Mouse (Mus musculus) heart, adult 2 months (tissue): Measurements from ENCODE around the gene Olfr1053. TPM values are rescaled to one million over a fixed set of nuclear protein-coding genes. Genes with fewer than 3 reads are reported as not detected.
"Not testable (repeated sequence)": the region's sequence is repeated elsewhere in the genome, so short reads cannot be mapped to it uniquely, and the experiment has no call there.

Experiments
- DNase-seq, 2 experiments: peaks; one replicate each; pipeline ENCODE4 v3.0.0; 2021
- H3K27ac ChIP-seq: fragments of 200-600 bp; 2 replicates; pipeline ENCODE4 v1.8.1; 2022
- H3K27me3 ChIP-seq: fragments of 200-500 bp; 2 replicates; pipeline ENCODE4 v1.6.1; 2012; ENCODE audit warnings: mild to moderate bottlenecking, low read length, inconsistent platforms, mixed read lengths; ENCODE audit not compliant: control insufficient read depth, insufficient read depth
- H3K36me3 ChIP-seq: fragments of 200-500 bp; 2 replicates; pipeline ENCODE4 v1.6.1; 2012; ENCODE audit warnings: low read length, inconsistent platforms; ENCODE audit not compliant: control insufficient read depth, insufficient read depth
- H3K4me1 ChIP-seq: fragments of 200-500 bp; 2 replicates; pipeline ENCODE4 v1.6.1; 2011; ENCODE audit warnings: low read length; ENCODE audit not compliant: control insufficient read depth, insufficient read depth
- H3K4me3 ChIP-seq: fragments of 200-600 bp; 2 replicates; pipeline ENCODE4 v1.8.1; 2022
- H3K79me2 ChIP-seq: fragments of 200-500 bp; replicated peaks from 2 replicates; pipeline ENCODE4 v1.6.1; 2012; ENCODE audit warnings: mild to moderate bottlenecking, inconsistent platforms, low read length, moderate library complexity, mixed read lengths; ENCODE audit not compliant: control insufficient read depth, insufficient read depth
- H3K9ac ChIP-seq: fragments of 200-500 bp; 2 replicates; pipeline ENCODE4 v1.6.1; 2012; ENCODE audit warnings: low read depth, mild to moderate bottlenecking, control low read depth, inconsistent platforms, low read length, mixed read lengths
- CTCF ChIP-seq: fragments of 200-600 bp; IDR thresholded peaks from 2 replicates; pipeline ENCODE4 v1.8.1; 2022; ENCODE audit warnings: antibody characterized with exemption, mild to moderate bottlenecking, moderate library complexity
- EP300 ChIP-seq: fragments of 200-500 bp; IDR thresholded peaks from 2 replicates; pipeline ENCODE4 v1.6.1; 2011; ENCODE audit warnings: low read depth, low read length, control low read depth; ENCODE audit not compliant: insufficient read depth
- POLR2A ChIP-seq: fragments of 200-500 bp; IDR thresholded peaks from 2 replicates; pipeline ENCODE4 v1.6.1; 2011; ENCODE audit warnings: mild to moderate bottlenecking, low read depth, low read length, control low read depth; ENCODE audit not compliant: insufficient read depth
- WGBS: fragments of 180-500 bp; shearing (Covaris S2); methylation state at CpG from one replicate; pipeline ENCODE4 v1.1.7; 2018; 5-methylcytosine and 5-hydroxymethylcytosine counted together
- intact Hi-C: fragments of 180-260 bp; cut with DNase I; formaldehyde crosslinking; loops from one replicate; pipeline ENCODE4 v1.15.1; 2025
- long read RNA-seq: library from polyadenylated mRNA; stranded (forward); transcript quantifications from one replicate; pipeline ENCODE4 v2.0.0, GENCODE M21; 2021
- polyA plus RNA-seq: library from polyadenylated mRNA; depleted of rRNA; stranded (reverse); fragments of >200 nt; gene quantifications from 2 replicates; pipeline ENCODE4 v1.2.3, GENCODE M21; 2012; rRNA removed
- total RNA-seq, 2 experiments: library from RNA; stranded (reverse); gene quantifications; 2 replicates each; pipeline ENCODE4 v1.2.3; 2021

Gene Olfr1053
- total RNA-seq (not detected), polyA plus RNA-seq (not detected in 2 replicates)
- long read RNA-seq: 0 reads

- intact Hi-C loops: no loop called here
- H3K4me1 ChIP-seq: no peaks in the 10 kb centered on the region
- no peak for DNase-seq
- 51% methylated on average over 3 of the region's 3 CpGs for WGBS
- no peak within 1 kb of the TSS for H3K27ac ChIP-seq
- no peaks in the 10 kb centered on the region for H3K79me2 ChIP-seq
- H3K36me3 ChIP-seq: no peaks in the 10 kb centered on the region
- H3K4me3 ChIP-seq: no peak within 1 kb of the TSS
- TF ChIP-seq CTCF (no peak), POLR2A (no peak), EP300 (no peak)
- H3K27me3 ChIP-seq: no peaks in the 10 kb centered on the region
- no peak within 1 kb of the TSS for H3K9ac ChIP-seq
Measured at GRCm38 (mm10) chr2:86315184-86315583, at the start of gene Olfr1053. Gene Olfr1053 (minus strand): TSS chr2:86315284.

- Histone ChIP-seq H3K4me1 (no peaks in the 10 kb centered on the region), H3K79me2 (no peaks in the 10 kb centered on the region), H3K36me3 (no peaks in the 10 kb centered on the region), H3K27me3 (no peaks in the 10 kb centered on the region), H3K9ac (no peak within 1 kb of the TSS), H3K4me3 (no peak within 1 kb of the TSS), H3K27ac (no peak within 1 kb of the TSS)
- no peak for TF ChIP-seq CTCF
- TF ChIP-seq EP300: no peak
- no peak for TF ChIP-seq POLR2A
- intact Hi-C loops: no loop called here
- DNase-seq: no peak
Measured at GRCm38 (mm10) chr2:86362369-86362768, 47.3 kb upstream of the Olfr1053 start, which contains the start of gene Olfr1056. Gene Olfr1056 (minus strand): TSS chr2:86362469.

- H3K9ac ChIP-seq, H3K4me1 ChIP-seq, H3K4me3 ChIP-seq, H3K27ac ChIP-seq, H3K79me2 ChIP-seq, DNase-seq, H3K27me3 ChIP-seq, H3K36me3 ChIP-seq, intact Hi-C loops: not testable (repeated sequence)
- WGBS: 74% methylated on average over 1 of the region's 1 CpGs
Measured at GRCm38 (mm10) chr2:86351751-86352150, 36.7 kb upstream of the Olfr1053 start.

- 82% methylated on average over 5 of the region's 5 CpGs for whole genome bisulfite sequencing
- Histone ChIP-seq H3K4me1 (no peaks in the 10 kb centered on the region), H3K4me3 (no peak within 1 kb of the TSS), H3K27ac (no peak within 1 kb of the TSS), H3K79me2 (no peaks in the 10 kb centered on the region), H3K36me3 (no peaks in the 10 kb centered on the region), H3K9ac (no peak within 1 kb of the TSS), H3K27me3 (no peaks in the 10 kb centered on the region)
- intact Hi-C loops: no loop called here
- DNase-seq: no peak
- TF ChIP-seq EP300: no peak
- no peak for TF ChIP-seq CTCF
- TF ChIP-seq POLR2A: no peak
Measured at GRCm38 (mm10) chr2:86350184-86350583, 35.1 kb upstream of the Olfr1053 start, which contains the start of gene Olfr1055. Gene Olfr1055 (minus strand): TSS chr2:86350284.

GRCm38 (mm10) chr2:86335333-86335732 is 20.2 kb upstream of the Olfr1053 start, which contains the start of gene Olfr1054:
Gene Olfr1054 (minus strand): TSS chr2:86335433.
- H3K4me1 ChIP-seq: no peaks in the 10 kb centered on the region
- 73% methylated on average over 3 of the region's 3 CpGs for WGBS
- H3K36me3 ChIP-seq: no peaks in the 10 kb centered on the region
- no peak for DNase-seq
- intact Hi-C loops: no loop called here
- no peak within 1 kb of the TSS for H3K27ac ChIP-seq
- H3K9ac ChIP-seq: no peak within 1 kb of the TSS
- no peak within 1 kb of the TSS for H3K4me3 ChIP-seq
- no peaks in the 10 kb centered on the region for H3K27me3 ChIP-seq
- TF ChIP-seq EP300: no peak
- no peak for TF ChIP-seq POLR2A
- TF ChIP-seq CTCF: no peak
- no peaks in the 10 kb centered on the region for H3K79me2 ChIP-seq

- H3K9ac ChIP-seq: no peak within 1 kb of the TSS
- H3K36me3 ChIP-seq: no peaks in the 10 kb centered on the region
- H3K27ac ChIP-seq: no peak within 1 kb of the TSS
- TF ChIP-seq EP300 (no peak), POLR2A (no peak), CTCF (no peak)
- no peaks in the 10 kb centered on the region for H3K27me3 ChIP-seq
- no peak within 1 kb of the TSS for H3K4me3 ChIP-seq
- intact Hi-C loops: no loop called here
- no peaks in the 10 kb centered on the region for H3K79me2 ChIP-seq
- no peak for DNase-seq
- H3K4me1 ChIP-seq: no peaks in the 10 kb centered on the region
Measured at GRCm38 (mm10) chr2:86292155-86292554, 22.9 kb downstream of the Olfr1053 start, which contains the start of gene Olfr1052. Gene Olfr1052 (plus strand): TSS chr2:86292455.

- H3K36me3 ChIP-seq, H3K79me2 ChIP-seq, H3K4me3 ChIP-seq, H3K9ac ChIP-seq, H3K27me3 ChIP-seq, DNase-seq, H3K4me1 ChIP-seq, intact Hi-C loops, H3K27ac ChIP-seq: not testable (repeated sequence)
Measured at GRCm38 (mm10) chr2:86278988-86279387, 36.1 kb downstream of the Olfr1053 start, which contains the start of gene Olfr1051. Gene Olfr1051 (minus strand): TSS chr2:86279088.

Other genes starting within 250 kb of the Olfr1053 start
- gene Olfr1036, start 241.3 kb downstream of the Olfr1053 start, total RNA-seq: not detected
- gene Olfr1036, start 241.3 kb downstream of the Olfr1053 start, polyA plus RNA-seq: not detected in 2 replicates
- not detected for gene Olfr1037, start 227.9 kb downstream of the Olfr1053 start, total RNA-seq
- not detected in 2 replicates for gene Olfr1037, start 227.9 kb downstream of the Olfr1053 start, polyA plus RNA-seq
- not detected for gene Olfr1039, start 179.4 kb downstream of the Olfr1053 start, total RNA-seq
- gene Olfr1039, start 179.4 kb downstream of the Olfr1053 start, polyA plus RNA-seq: not detected in 2 replicates
- gene Olfr1040, start 168.6 kb downstream of the Olfr1053 start, total RNA-seq: not detected
- not detected in 2 replicates for gene Olfr1040, start 168.6 kb downstream of the Olfr1053 start, polyA plus RNA-seq
- gene Olfr1042, start 153.4 kb downstream of the Olfr1053 start, total RNA-seq: not detected
- not detected in 2 replicates for gene Olfr1042, start 153.4 kb downstream of the Olfr1053 start, polyA plus RNA-seq
- gene Olfr1043, start 147.8 kb downstream of the Olfr1053 start, total RNA-seq: not detected
- gene Olfr1043, start 147.8 kb downstream of the Olfr1053 start, polyA plus RNA-seq: not detected in 2 replicates
- gene Olfr1044, start 137.5 kb downstream of the Olfr1053 start, total RNA-seq: not detected
- gene Olfr1044, start 137.5 kb downstream of the Olfr1053 start, polyA plus RNA-seq: not detected in 2 replicates
- not detected for gene Olfr52, start 129.6 kb downstream of the Olfr1053 start, total RNA-seq
- gene Olfr52, start 129.6 kb downstream of the Olfr1053 start, polyA plus RNA-seq: not detected in 2 replicates
- gene Olfr1045, start 112.3 kb downstream of the Olfr1053 start, total RNA-seq: not detected
- gene Olfr1045, start 112.3 kb downstream of the Olfr1053 start, polyA plus RNA-seq: not detected in 2 replicates
- not detected for gene Olfr1046, start 96.0 kb downstream of the Olfr1053 start, total RNA-seq
- gene Olfr1046, start 96.0 kb downstream of the Olfr1053 start, polyA plus RNA-seq: not detected in 2 replicates
- not detected for gene Olfr1047, start 83.9 kb downstream of the Olfr1053 start, total RNA-seq
- not detected in 2 replicates for gene Olfr1047, start 83.9 kb downstream of the Olfr1053 start, polyA plus RNA-seq
- gene Olfr1048, start 75.0 kb downstream of the Olfr1053 start, total RNA-seq: not detected
- not detected in 2 replicates for gene Olfr1048, start 75.0 kb downstream of the Olfr1053 start, polyA plus RNA-seq
- not detected for gene Olfr1049, start 57.0 kb downstream of the Olfr1053 start, total RNA-seq
- not detected in 2 replicates for gene Olfr1049, start 57.0 kb downstream of the Olfr1053 start, polyA plus RNA-seq
- not detected for gene Olfr1051, start 36.2 kb downstream of the Olfr1053 start, total RNA-seq
- gene Olfr1051, start 36.2 kb downstream of the Olfr1053 start, polyA plus RNA-seq: not detected in 2 replicates
- gene Olfr1052, start 22.8 kb downstream of the Olfr1053 start, total RNA-seq: not detected
- gene Olfr1052, start 22.8 kb downstream of the Olfr1053 start, polyA plus RNA-seq: not detected in 2 replicates
- not detected for gene Olfr1054, start 20.1 kb upstream of the Olfr1053 start, total RNA-seq
- not detected in 2 replicates for gene Olfr1054, start 20.1 kb upstream of the Olfr1053 start, polyA plus RNA-seq
- gene Olfr1055, start 35.0 kb upstream of the Olfr1053 start, total RNA-seq: not detected
- gene Olfr1055, start 35.0 kb upstream of the Olfr1053 start, polyA plus RNA-seq: not detected in 2 replicates
- gene Olfr1056, start 47.2 kb upstream of the Olfr1053 start, total RNA-seq: not detected
- not detected in 2 replicates for gene Olfr1056, start 47.2 kb upstream of the Olfr1053 start, polyA plus RNA-seq
- not detected for gene Olfr1057, start 63.1 kb upstream of the Olfr1053 start, total RNA-seq
- gene Olfr1057, start 63.1 kb upstream of the Olfr1053 start, polyA plus RNA-seq: not detected in 2 replicates
- gene Olfr1058, start 73.3 kb upstream of the Olfr1053 start, total RNA-seq: not detected
- not detected in 2 replicates for gene Olfr1058, start 73.3 kb upstream of the Olfr1053 start, polyA plus RNA-seq
- not detected for gene Olfr1061, start 98.8 kb upstream of the Olfr1053 start, total RNA-seq
- gene Olfr1061, start 98.8 kb upstream of the Olfr1053 start, polyA plus RNA-seq: not detected in 2 replicates
- gene Olfr1062, start 111.5 kb upstream of the Olfr1053 start, total RNA-seq: not detected
- gene Olfr1062, start 111.5 kb upstream of the Olfr1053 start, polyA plus RNA-seq: not detected in 2 replicates
- not detected for gene Olfr1065, start 135.3 kb upstream of the Olfr1053 start, total RNA-seq
- not detected in 2 replicates for gene Olfr1065, start 135.3 kb upstream of the Olfr1053 start, polyA plus RNA-seq
- gene Olfr1066, start 141.0 kb upstream of the Olfr1053 start, total RNA-seq: not detected
- not detected in 2 replicates for gene Olfr1066, start 141.0 kb upstream of the Olfr1053 start, polyA plus RNA-seq
- gene Olfr228, start 172.1 kb upstream of the Olfr1053 start, total RNA-seq: not detected
- gene Olfr228, start 172.1 kb upstream of the Olfr1053 start, polyA plus RNA-seq: not detected in 2 replicates
- not detected for gene Olfr1076, start 193.2 kb upstream of the Olfr1053 start, total RNA-seq
- gene Olfr1076, start 193.2 kb upstream of the Olfr1053 start, polyA plus RNA-seq: not detected in 2 replicates
- gene Olfr1079, start 227.2 kb upstream of the Olfr1053 start, total RNA-seq: not detected
- gene Olfr1079, start 227.2 kb upstream of the Olfr1053 start, polyA plus RNA-seq: not detected in 2 replicates
- not detected for gene Olfr1080, start 243.0 kb upstream of the Olfr1053 start, total RNA-seq
- gene Olfr1080, start 243.0 kb upstream of the Olfr1053 start, polyA plus RNA-seq: not detected in 2 replicates